Mouse (Mus musculus): ENCODE data around the gene Rapsn.
A peak's percentile ranks its signal among the peaks of the same experiment; 100 is the strongest.

Rapsn gene

GRCm38 (mm10) chr2:91080784-91081513 lies 45.5 kb downstream of the Rapsn start:
- no peak for DNase-seq (ENCODE audit: low spot score in 2 of 2)

- no peak for DNase-seq (ENCODE audit: low spot score in 2 of 2)
These were observed 46.6 kb downstream of the Rapsn start, which contains the start of gene Spi1 for GRCm38 (mm10) chr2:91081775-91082695. Gene Spi1 (plus strand): TSS chr2:91082390.

- DNase-seq (ENCODE audit: low spot score in 2 of 2), result peak; percentile 61 to 63
These were observed 47.4 kb downstream of the Rapsn start for GRCm38 (mm10) chr2:91082844-91083243.

GRCm38 (mm10) chr2:91083366-91083940 lies 48.0 kb downstream of the Rapsn start:
- no peak for DNase-seq (ENCODE audit: low spot score in 2 of 2)

GRCm38 (mm10) chr2:91084179-91084820 lies 48.9 kb downstream of the Rapsn start:
- peak; percentile 55 to 64 for DNase-seq (ENCODE audit: low spot score in 2 of 2)

GRCm38 (mm10) chr2:91085494-91086391 lies 50.3 kb downstream of the Rapsn start:
- no peak for DNase-seq (ENCODE audit: low spot score in 2 of 2)

- DNase-seq (ENCODE audit: low spot score in 2 of 2), result no peak
These were observed 51.2 kb downstream of the Rapsn start for GRCm38 (mm10) chr2:91086392-91087237.

GRCm38 (mm10) chr2:91087453-91087852 lies 52.0 kb downstream of the Rapsn start:
- no peak for DNase-seq (ENCODE audit: low spot score in 2 of 2)

- DNase-seq (ENCODE audit: low spot score in 2 of 2), result no peak
These were observed 53.6 kb downstream of the Rapsn start for GRCm38 (mm10) chr2:91088987-91089386.

GRCm38 (mm10) chr2:91090208-91090607 lies 54.8 kb downstream of the Rapsn start:
- no peak for DNase-seq (ENCODE audit: low spot score in 2 of 2)

- no peak for DNase-seq (ENCODE audit: low spot score in 2 of 2)
These were observed 55.4 kb downstream of the Rapsn start for GRCm38 (mm10) chr2:91090827-91091226.

Measured in right cerebral cortex, postnatal 10 days (tissue).